Mouse (Mus musculus) CD8-positive naive resting alpha-beta T cell, adult 57 days (primary cell): ENCODE measurements around the gene Hnrnpa3. TPM values are rescaled to one million over a fixed set of nuclear protein-coding genes. Genes with fewer than 3 reads are reported as not detected.

Source experiments
- total RNA-seq: library from RNA; stranded (reverse); gene quantifications from one replicate; pipeline ENCODE4 v1.2.4, GENCODE M21; 2023

Gene Hnrnpa3
- total RNA-seq = 493 TPM

DNA sequence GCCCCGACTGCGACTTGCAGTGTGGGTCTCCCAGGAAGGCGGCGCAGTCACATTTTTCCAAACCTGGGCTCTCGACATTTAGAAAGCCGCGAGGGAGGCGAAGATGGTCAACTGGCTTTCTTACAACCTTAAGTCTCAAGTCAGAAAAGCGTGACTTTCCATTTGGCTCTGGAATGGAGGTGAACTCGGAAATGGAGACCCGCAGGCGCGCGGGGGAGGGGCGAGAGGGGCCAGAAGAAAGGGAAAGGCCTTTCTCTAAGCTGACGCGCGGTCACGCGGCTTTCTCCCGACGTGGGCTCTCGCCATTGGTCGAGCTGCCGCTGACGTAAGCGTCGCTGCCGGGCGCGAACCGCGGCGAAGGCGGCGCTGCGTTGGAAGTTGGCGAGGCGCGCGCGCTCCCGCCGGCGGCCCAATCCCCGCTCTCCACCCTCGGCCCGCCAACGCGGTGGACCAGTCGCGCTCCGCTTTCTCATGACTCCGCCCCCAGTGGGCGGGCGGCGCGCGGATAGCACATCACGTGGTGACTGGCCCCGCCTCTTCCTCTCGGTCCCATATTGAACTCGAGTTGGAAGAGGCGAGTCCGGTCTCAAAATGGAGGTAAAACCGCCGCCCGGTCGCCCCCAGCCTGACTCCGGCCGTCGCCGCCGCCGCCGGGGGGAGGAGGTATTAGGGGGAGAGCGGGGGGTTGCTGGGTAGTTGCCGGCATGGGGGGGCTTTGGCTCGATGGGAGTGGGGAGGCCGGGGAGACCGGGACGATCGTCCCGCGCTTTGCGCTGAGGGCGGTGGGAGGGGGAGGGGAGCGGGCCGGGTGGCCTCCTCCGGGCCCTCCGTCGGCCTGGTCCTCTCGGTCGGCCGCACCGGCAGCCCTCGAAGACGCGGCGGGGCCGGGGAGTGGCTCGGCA is at the start of gene Hnrnpa3:
Gene Hnrnpa3 (plus strand): TSS at position 535 of the 902 bp plus-strand sequence.

DNA sequence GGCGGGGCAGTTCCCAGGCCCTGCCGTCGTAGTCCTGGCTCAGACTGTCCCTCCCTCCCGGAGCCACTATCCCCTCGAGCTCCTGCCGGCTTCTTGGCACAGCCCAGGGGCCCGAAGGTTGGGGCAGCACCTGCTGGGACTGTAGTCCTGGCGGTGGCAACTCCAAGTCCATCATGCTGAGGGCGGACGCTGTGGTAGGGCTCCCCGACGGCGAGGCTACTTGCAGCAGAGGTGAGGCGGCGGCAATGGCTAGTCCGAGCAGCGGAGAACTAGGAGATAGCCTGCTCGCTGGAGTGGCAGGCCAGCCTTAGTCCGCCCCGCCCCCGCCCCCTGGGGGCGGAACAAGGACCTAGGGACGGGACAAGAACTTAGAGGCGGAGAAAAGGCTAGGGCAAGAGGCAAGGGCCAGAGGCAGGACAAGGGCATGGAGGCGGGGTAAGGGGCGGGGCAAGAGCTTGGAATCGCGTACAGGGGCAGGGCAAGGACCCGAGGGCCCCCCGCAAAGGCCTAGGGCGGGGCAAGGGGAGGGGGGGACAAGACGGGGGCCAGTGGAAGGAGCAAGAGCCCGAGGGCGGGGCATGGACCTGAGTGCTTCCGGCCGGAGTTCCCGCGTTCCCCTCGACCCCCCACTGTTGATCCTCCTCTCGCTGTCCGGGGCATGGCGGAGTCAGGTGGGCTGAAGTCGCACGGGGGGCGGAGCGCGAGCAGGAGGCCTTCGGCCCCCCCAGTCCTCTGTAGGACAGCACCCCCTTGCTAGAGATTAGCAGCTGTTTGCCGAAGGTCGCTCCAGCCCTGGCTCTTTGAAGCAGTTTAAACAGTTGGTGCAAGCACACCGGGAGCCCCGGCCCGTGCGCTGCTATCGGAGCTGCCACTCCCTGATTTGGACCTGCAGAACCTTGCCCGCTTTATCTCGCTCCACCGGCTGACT is 45.4 kb downstream of the Hnrnpa3 start, which contains the start of gene Nfe2l2:
Gene Nfe2l2 (minus strand): TSS at position 408 of the 928 bp plus-strand sequence.

Other genes starting within 250 kb of the Hnrnpa3 start
- gene Nfe2l2, start 45.4 kb downstream of the Hnrnpa3 start, total RNA-seq = 69.7 TPM
- 42.3 TPM for gene Agps, start 172.9 kb downstream of the Hnrnpa3 start, total RNA-seq